In genomic region chr4:134469341-134469796, GRCm38 (mm10) we compare ENCODE assay signal across 9 mouse cellular contexts. TPM values are rescaled to one million over a fixed set of nuclear protein-coding genes. Genes with fewer than 3 reads are reported as not detected.
DNase-seq lines count a peak whose midpoint lies in the region; ATAC-seq and TF ChIP-seq lines count a peak whose summit lies in the region.
"Had no signal": no experiment of that assay in that cellular context is flagged by ENCODE, and none has a peak within 500 bp of the region (broad histone marks: within the 10 kb centered on the region; RNA-seq: fewer than 3 reads in every experiment).

No protein-coding gene starts in this region.

- TF ChIP-seq POLR2A in MEL (IDR thresholded peaks at IDR 0.05; ENCODE audit: control insufficient read depth in 1 of 2, insufficient read depth in 1 of 2, low read depth in 1 of 2, low read length in 2 of 2, poor library complexity in 1 of 2), result no peak

- ATAC-seq in heart, embryonic 12.5 days (ENCODE audit: insufficient number of reproducible peaks, low FRiP score), result no peak
- peak; percentile 37 for ATAC-seq in forebrain, postnatal 0 days
- ATAC-seq in midbrain, embryonic 11.5 days (ENCODE audit: low FRiP score), result peak; percentile 54

- DNase-seq in heart, postnatal 4 days, result no peak
- no peak for DNase-seq in MEL (ENCODE audit: low read depth, low spot score)
- peak; percentile 85 for DNase-seq in forebrain, postnatal 0 days
- DNase-seq in midbrain, embryonic 11.5 days (ENCODE audit: low spot score, missing footprints), result peak; percentile 93
- no peak for DNase-seq in left cerebral cortex, adult 18-20 months (ENCODE audit: low spot score in 2 of 2)
- DNase-seq in Muller cell, postnatal 12 days (ENCODE audit: inconsistent ontology term), result no peak
- DNase-seq in adrenal gland, adult (ENCODE audit: inconsistent age in 2 of 2, low spot score in 1 of 2), result no peak

- no peak for TF ChIP-seq CTCF in MEL (IDR thresholded peaks at IDR 0.05 in 2 of 3, conservative IDR thresholded peaks at IDR 0.05 in 1 of 3; ENCODE audit: control insufficient read depth in 1 of 3, insufficient read depth in 1 of 3, low read depth in 2 of 3, low read length in 3 of 3, poor library complexity in 1 of 3, severe bottlenecking in 1 of 3)
- TF ChIP-seq CTCF in forebrain, postnatal 0 days (IDR thresholded peaks at IDR 0.05; ENCODE audit: low read depth), result no peak

- H3K9me3 ChIP-seq in heart, embryonic 12.5 days (replicated peaks), result 0 out of 2 replicates have a peak, but pooled peaks cover 3% of the 10 kb centered on the region
- H3K9me3 ChIP-seq in MEL (replicated peaks; ENCODE audit: insufficient read depth, low read length), result no peaks in the 10 kb centered on the region
- no peaks in the 10 kb centered on the region for H3K9me3 ChIP-seq in forebrain, postnatal 0 days (ENCODE audit: low read length)
- no peaks in the 10 kb centered on the region for H3K9me3 ChIP-seq in midbrain, embryonic 11.5 days (ENCODE audit: control insufficient read depth, low read length)

- no peak for TF ChIP-seq EP300 in MEL (IDR thresholded peaks at IDR 0.05; ENCODE audit: low read depth in 1 of 2, low read length in 2 of 2)

- H3K4me3 ChIP-seq in heart, embryonic 12.5 days, result peak overlapping the region; percentile 84
- H3K4me3 ChIP-seq in MEL (ENCODE audit: control insufficient read depth in 1 of 2, insufficient read depth in 1 of 2, low read depth in 2 of 2, low read length in 2 of 2), result peak overlapping the region; percentile 63 to 85
- H3K4me3 ChIP-seq in forebrain, postnatal 0 days (ENCODE audit: low read depth, low read length), result peak overlapping the region; percentile 86
- H3K4me3 ChIP-seq in midbrain, embryonic 11.5 days (ENCODE audit: low read depth, low read length), result peak overlapping the region; percentile 67

- peaks cover 8% of the 10 kb centered on the region for H3K79me2 ChIP-seq in MEL (ENCODE audit: control insufficient read depth, insufficient read depth, low read length, poor library complexity)

- H3K27ac ChIP-seq in heart, embryonic 12.5 days (ENCODE audit: poor library complexity, severe bottlenecking), result peak overlapping the region; percentile 21; the same call in 1 of the 2 replicates
- H3K27ac ChIP-seq in MEL (ENCODE audit: control insufficient read depth, low read depth, low read length), result peak overlapping the region; percentile 73
- peak overlapping the region; percentile 100 for H3K27ac ChIP-seq in forebrain, postnatal 0 days (ENCODE audit: low read depth, low read length)
- H3K27ac ChIP-seq in midbrain, embryonic 11.5 days (ENCODE audit: low read depth, low read length), result peak overlapping the region; percentile 95

- peaks cover 19% of the 10 kb centered on the region for H3K4me1 ChIP-seq in heart, embryonic 12.5 days (replicated peaks)
- peaks cover 0 to 8% of the 10 kb centered on the region in 2 experiments; a peak in 1 of 4 replicates for H3K4me1 ChIP-seq in MEL (ENCODE audit: control insufficient read depth in 1 of 2, insufficient read depth in 2 of 2, low read length in 2 of 2)
- peaks cover 36% of the 10 kb centered on the region for H3K4me1 ChIP-seq in forebrain, postnatal 0 days (ENCODE audit: insufficient read depth)
- peaks cover 24% of the 10 kb centered on the region for H3K4me1 ChIP-seq in midbrain, embryonic 11.5 days (ENCODE audit: control insufficient read depth, insufficient read depth, low read length)

- peaks cover 32% of the 10 kb centered on the region for H3K36me3 ChIP-seq in heart, embryonic 12.5 days
- peaks cover 5 to 13% of the 10 kb centered on the region in 2 experiments; a peak in 3 of 4 replicates for H3K36me3 ChIP-seq in MEL (ENCODE audit: control insufficient read depth in 1 of 2, insufficient read depth in 2 of 2, low read length in 2 of 2)
- H3K36me3 ChIP-seq in forebrain, postnatal 0 days (ENCODE audit: insufficient read depth), result peaks cover 29% of the 10 kb centered on the region
- peaks cover 16% of the 10 kb centered on the region for H3K36me3 ChIP-seq in midbrain, embryonic 11.5 days (ENCODE audit: control insufficient read depth, insufficient read depth, low read length)

- WGBS in heart, embryonic 12.5 days, result 24% methylated on average over 6 of the region's 6 CpGs
- WGBS in forebrain, postnatal 0 days, result under 1% methylated on average over 6 of the region's 6 CpGs
- 4% methylated on average over 6 of the region's 6 CpGs for WGBS in midbrain, embryonic 11.5 days

- TF ChIP-seq RAD21 in MEL (IDR thresholded peaks at IDR 0.05; ENCODE audit: low read depth, low read length), result no peak

- H3K4me2 ChIP-seq in heart, embryonic 12.5 days, result peak overlapping the region; percentile 93
- peak overlapping the region; percentile 90 for H3K4me2 ChIP-seq in forebrain, postnatal 0 days (ENCODE audit: low read depth)
- H3K4me2 ChIP-seq in midbrain, embryonic 11.5 days, result peak overlapping the region; percentile 97

- H3K9ac ChIP-seq in heart, embryonic 12.5 days, result peak overlapping the region; percentile 72
- peak overlapping the region; percentile 44 for H3K9ac ChIP-seq in MEL (ENCODE audit: control insufficient read depth, low read depth, low read length, poor library complexity, severe bottlenecking)
- H3K9ac ChIP-seq in forebrain, postnatal 0 days, result peak overlapping the region; percentile 100
- peak overlapping the region; percentile 97 for H3K9ac ChIP-seq in midbrain, embryonic 11.5 days (ENCODE audit: low read length)

- H3K27me3 ChIP-seq in heart, embryonic 12.5 days (replicated peaks), result no peaks in the 10 kb centered on the region
- H3K27me3 ChIP-seq in MEL (ENCODE audit: control insufficient read depth in 1 of 2, insufficient read depth in 2 of 2, low read length in 2 of 2), result no peaks in the 10 kb centered on the region
- H3K27me3 ChIP-seq in forebrain, postnatal 0 days (ENCODE audit: insufficient read depth, low read length), result no peaks in the 10 kb centered on the region
- H3K27me3 ChIP-seq in midbrain, embryonic 11.5 days (ENCODE audit: control insufficient read depth, insufficient read depth, low read length), result no peaks in the 10 kb centered on the region

TF ChIP-seq in MEL, 35 proteins besides CTCF, POLR2A, EP300 and RAD21:
- TF ChIP-seq CHD1 (IDR thresholded peaks at IDR 0.05; ENCODE audit: low read depth, low read length) (0 out of 2 replicates have a peak, but pooled peaks have one; percentile 41), TCF12 (IDR thresholded peaks at IDR 0.05; ENCODE audit: low read depth, low read length) (no peak), GATA1 (IDR thresholded peaks at IDR 0.05; ENCODE audit: low read depth, low read length) (no peak), ELF1 (IDR thresholded peaks at IDR 0.05; ENCODE audit: low read depth, low read length) (no peak)

RNA-seq across cellular contexts. Expression of gene Stmn1, which starts 1.2 kb away (rescaled TPM):
- 924 and 950 TPM in 2 replicates for polyA plus RNA-seq in heart, embryonic 12.5 days (2016; fragmentation: Nextera tagmentation; extraction: Ambion mirVana)
- total RNA-seq in heart, postnatal 4 days (2021), result 100 to 1,000 TPM; 312 to 327 TPM
- total RNA-seq in MEL (2012; rRNA removed), result 200 and 214 TPM in 2 replicates
- polyA plus RNA-seq in MEL (2012; ENCODE audit: insufficient read depth in 1 of 2, insufficient read length in 2 of 2, low read depth in 1 of 2, low replicate concordance in 2 of 2, missing spikeins in 1 of 2), result 100 to 1,000 TPM in 1 of 2 experiments, not detected in 1; 350 TPM
- 2,537 and 3,460 TPM in 2 replicates for total RNA-seq in forebrain, postnatal 0 days (2014; rRNA removed)
- 7,274 and 8,446 TPM in 2 replicates for polyA plus RNA-seq in forebrain, postnatal 0 days (2015; fragmentation: Nextera tagmentation; extraction: Ambion mirVana)
- polyA plus RNA-seq in midbrain, embryonic 11.5 days (2014; fragmentation: Nextera tagmentation; extraction: Ambion mirVana), result 4,454 and 4,703 TPM in 2 replicates
- total RNA-seq in left cerebral cortex, adult 18-20 months (2021), result 1,000 to 10,000 TPM; 1,034 to 1,073 TPM

RNA-seq across cellular contexts. Expression of gene Paqr7, which starts 27.1 kb away (rescaled TPM):
- polyA plus RNA-seq in heart, embryonic 12.5 days (2016; fragmentation: Nextera tagmentation; extraction: Ambion mirVana), result 12.3 and 12.9 TPM in 2 replicates
- 1 to 10 TPM; 8.2 to 9.0 TPM for total RNA-seq in heart, postnatal 4 days (2021)
- 0.19 and 0.26 TPM in 2 replicates for total RNA-seq in MEL (2012; rRNA removed)
- 1 to 10 TPM in 1 of 2 experiments, not detected in 1; 2.4 TPM for polyA plus RNA-seq in MEL (2012; ENCODE audit: insufficient read depth in 1 of 2, insufficient read length in 2 of 2, low read depth in 1 of 2, low replicate concordance in 2 of 2, missing spikeins in 1 of 2)
- 33.9 and 36.6 TPM in 2 replicates for total RNA-seq in forebrain, postnatal 0 days (2014; rRNA removed)
- 21.3 and 28.1 TPM in 2 replicates for polyA plus RNA-seq in forebrain, postnatal 0 days (2015; fragmentation: Nextera tagmentation; extraction: Ambion mirVana)
- 1.3 and 1.4 TPM in 2 replicates for polyA plus RNA-seq in midbrain, embryonic 11.5 days (2014; fragmentation: Nextera tagmentation; extraction: Ambion mirVana)
- total RNA-seq in left cerebral cortex, adult 18-20 months (2021), result 10 to 100 TPM; 63.5 to 70.1 TPM

RNA-seq across cellular contexts. Expression of gene Aunip, which starts 41.4 kb away (rescaled TPM):
- 11.4 and 12.0 TPM in 2 replicates for polyA plus RNA-seq in heart, embryonic 12.5 days (2016; fragmentation: Nextera tagmentation; extraction: Ambion mirVana)
- total RNA-seq in heart, postnatal 4 days (2021), result 1 to 10 TPM; 2.9 to 3.6 TPM
- total RNA-seq in MEL (2012; rRNA removed), result 12.8 and 14.9 TPM in 2 replicates
- 10 to 100 TPM in 1 of 2 experiments, not detected in 1; 20.6 TPM for polyA plus RNA-seq in MEL (2012; ENCODE audit: insufficient read depth in 1 of 2, insufficient read length in 2 of 2, low read depth in 1 of 2, low replicate concordance in 2 of 2, missing spikeins in 1 of 2)
- 1.2 and 1.8 TPM in 2 replicates for total RNA-seq in forebrain, postnatal 0 days (2014; rRNA removed)
- polyA plus RNA-seq in forebrain, postnatal 0 days (2015; fragmentation: Nextera tagmentation; extraction: Ambion mirVana), result 1.1 and 1.3 TPM in 2 replicates
- 7.8 and 7.9 TPM in 2 replicates for polyA plus RNA-seq in midbrain, embryonic 11.5 days (2014; fragmentation: Nextera tagmentation; extraction: Ambion mirVana)
- under 1 TPM in 1 of 2 experiments, not detected in 1; 0.54 TPM for total RNA-seq in left cerebral cortex, adult 18-20 months (2021)
- total RNA-seq: neutrophil, adult 5-6 weeks had no signal

Comparison
In these comparisons a context has a peak if more than half of its experiments do, and no peak if none do; other contexts are left out.
1. H3K27ac ChIP-seq: peak in every context shown above with its lines; median percentile 100 in forebrain, postnatal 0 days; 95 in midbrain, embryonic 11.5 days; 73 in MEL; 21 in heart, embryonic 12.5 days.
2. H3K9ac ChIP-seq: peak in every context shown above with its lines; median percentile 100 in forebrain, postnatal 0 days; 97 in midbrain, embryonic 11.5 days; 72 in heart, embryonic 12.5 days; 44 in MEL.
3. DNase-seq: peak in forebrain, postnatal 0 days (single experiment) and midbrain, embryonic 11.5 days (single experiment); none in heart, postnatal 4 days (single experiment), MEL (single experiment), left cerebral cortex, adult 18-20 months (0 of 2), Muller cell, postnatal 12 days (single experiment) and adrenal gland, adult (0 of 2).
4. Peak in every context shown above with its lines, with median percentiles within 50 percentile points of each other: H3K4me2 ChIP-seq and H3K4me3 ChIP-seq.